Mouse (Mus musculus): ENCODE results near the gene 4921509C19Rik. TPM values are rescaled to one million over a fixed set of nuclear protein-coding genes. Genes with fewer than 3 reads are reported as not detected.
"Not testable (repeated sequence)": the region's sequence is repeated elsewhere in the genome, so short reads cannot be mapped to it uniquely, and the experiment has no call there.

Gene 4921509C19Rik
- polyA plus RNA-seq, 2 experiments: not detected

DNA sequence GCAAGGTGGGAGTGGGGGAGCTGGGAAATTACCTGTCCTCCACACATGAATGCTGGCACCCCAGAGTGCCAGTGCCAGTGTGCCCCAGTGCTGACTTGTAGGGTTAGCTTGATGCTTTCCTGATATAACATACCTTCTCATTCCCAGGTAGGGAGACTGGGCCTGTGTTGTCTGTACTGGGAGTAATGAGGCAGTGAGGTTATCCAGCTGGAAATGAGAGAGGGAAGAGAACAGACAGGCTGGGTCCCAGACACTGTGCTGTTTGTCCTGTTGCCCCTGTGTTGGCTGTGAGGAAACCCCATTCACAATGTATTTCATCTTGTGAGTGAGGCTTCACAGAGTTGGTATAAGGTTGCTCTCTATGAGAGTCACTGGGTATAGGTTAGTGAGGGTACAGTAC lies 10.5 kb upstream of the 4921509C19Rik start:
- DNase-seq (ENCODE audit: low spot score): no peak
- H3K4me3 ChIP-seq (replicated peaks; ENCODE audit: low read length): no peak overlapping the region
- TF ChIP-seq POLR2A (IDR thresholded peaks at IDR 0.05; ENCODE audit: borderline replicate concordance, extremely low read depth, insufficient read depth, insufficient read length): no peak
- no peak overlapping the region for H3K4me2 ChIP-seq (replicated peaks; ENCODE audit: low read depth, low read length, severe bottlenecking)
- H3K36me3 ChIP-seq (ENCODE audit: control insufficient read depth, insufficient read depth, low read length): no peaks in the 10 kb centered on the region
- H3K4me1 ChIP-seq (ENCODE audit: control insufficient read depth, insufficient read depth, low read length): no peaks in the 10 kb centered on the region
- ATAC-seq (ENCODE audit: low FRiP score, low read depth): no peak
- no peak overlapping the region for H3K9ac ChIP-seq (ENCODE audit: low read depth, low read length, severe bottlenecking)
- no peaks in the 10 kb centered on the region for H3K9me3 ChIP-seq (ENCODE audit: control insufficient read depth, low read length)
- no peaks in the 10 kb centered on the region for H3K27me3 ChIP-seq (ENCODE audit: control insufficient read depth, insufficient read depth, low read length)
- no peak overlapping the region for H3K27ac ChIP-seq (replicated peaks; ENCODE audit: low read depth, low read length)

DNA sequence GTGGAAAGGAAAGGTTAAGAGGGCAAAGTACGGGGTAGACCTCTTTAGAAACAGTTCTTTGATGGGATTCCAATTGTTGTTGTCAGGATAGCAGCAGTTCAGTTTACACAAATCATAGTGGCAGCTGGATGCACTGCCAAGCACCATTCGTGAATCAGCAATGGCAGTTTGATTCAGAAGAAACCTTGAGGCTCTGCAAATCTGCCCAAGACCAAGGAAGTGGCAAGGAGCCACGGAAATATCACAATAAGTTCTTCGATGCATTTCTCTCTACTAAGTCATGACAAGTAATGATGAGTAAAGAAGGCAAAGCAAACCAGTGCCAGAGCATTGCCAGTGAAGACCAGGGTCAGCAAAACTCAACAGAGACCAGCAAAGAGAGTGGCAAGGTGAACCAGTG lies 41.0 kb downstream of the 4921509C19Rik start:
- WGBS: 70% methylated on average over 4 of the region's 4 CpGs
- ATAC-seq (ENCODE audit: low FRiP score, low read depth); H3K4me2 ChIP-seq (replicated peaks; ENCODE audit: low read depth, low read length, severe bottlenecking); DNase-seq (ENCODE audit: low spot score); H3K27me3 ChIP-seq (ENCODE audit: control insufficient read depth, insufficient read depth, low read length); H3K27ac ChIP-seq (replicated peaks; ENCODE audit: low read depth, low read length); H3K4me1 ChIP-seq (ENCODE audit: control insufficient read depth, insufficient read depth, low read length); H3K36me3 ChIP-seq (ENCODE audit: control insufficient read depth, insufficient read depth, low read length); H3K9ac ChIP-seq (ENCODE audit: low read depth, low read length, severe bottlenecking); H3K9me3 ChIP-seq (ENCODE audit: control insufficient read depth, low read length); H3K4me3 ChIP-seq (replicated peaks; ENCODE audit: low read length): not testable (repeated sequence)

GRCm38 (mm10) chr2:151434203-151434602 lies 41.8 kb downstream of the 4921509C19Rik start:
- H3K9me3 ChIP-seq (ENCODE audit: control insufficient read depth, low read length); H3K4me1 ChIP-seq (ENCODE audit: control insufficient read depth, insufficient read depth, low read length); H3K27ac ChIP-seq (replicated peaks; ENCODE audit: low read depth, low read length); H3K9ac ChIP-seq (ENCODE audit: low read depth, low read length, severe bottlenecking); H3K4me3 ChIP-seq (replicated peaks; ENCODE audit: low read length); ATAC-seq (ENCODE audit: low FRiP score, low read depth); H3K36me3 ChIP-seq (ENCODE audit: control insufficient read depth, insufficient read depth, low read length); H3K4me2 ChIP-seq (replicated peaks; ENCODE audit: low read depth, low read length, severe bottlenecking); DNase-seq (ENCODE audit: low spot score); H3K27me3 ChIP-seq (ENCODE audit: control insufficient read depth, insufficient read depth, low read length): not testable (repeated sequence)
- 57% methylated on average over 4 of the region's 4 CpGs for WGBS

Other genes starting within 250 kb of the 4921509C19Rik start
- 176 and 219 TPM in 2 replicates for gene Nsfl1c, start 18.0 kb upstream of the 4921509C19Rik start, polyA plus RNA-seq (2012; rRNA removed)
- gene Nsfl1c, start 18.0 kb upstream of the 4921509C19Rik start, polyA plus RNA-seq (2014; fragmentation: Nextera tagmentation; extraction: Ambion mirVana): 224 and 238 TPM in 2 replicates
- 200 and 213 TPM in 2 replicates for gene Fkbp1a, start 66.3 kb upstream of the 4921509C19Rik start, polyA plus RNA-seq (2012; rRNA removed)
- gene Fkbp1a, start 66.3 kb upstream of the 4921509C19Rik start, polyA plus RNA-seq (2014; fragmentation: Nextera tagmentation; extraction: Ambion mirVana): 562 and 583 TPM in 2 replicates
- gene Sdcbp2, start 96.5 kb upstream of the 4921509C19Rik start, polyA plus RNA-seq (2012; rRNA removed): 1.6 and 1.7 TPM in 2 replicates
- gene Sdcbp2, start 96.5 kb upstream of the 4921509C19Rik start, polyA plus RNA-seq (2014; fragmentation: Nextera tagmentation; extraction: Ambion mirVana): 2.0 and 2.4 TPM in 2 replicates
- gene Snph, start 156.4 kb upstream of the 4921509C19Rik start, polyA plus RNA-seq (2012; rRNA removed): 1.5 and 1.6 TPM in 2 replicates
- gene Snph, start 156.4 kb upstream of the 4921509C19Rik start, polyA plus RNA-seq (2014; fragmentation: Nextera tagmentation; extraction: Ambion mirVana): 0.41 and 0.62 TPM in 2 replicates
- not detected in 2 replicates for gene Rad21l, start 192.4 kb upstream of the 4921509C19Rik start, polyA plus RNA-seq (2012; rRNA removed)
- not detected in 2 replicates for gene Rad21l, start 192.4 kb upstream of the 4921509C19Rik start, polyA plus RNA-seq (2014; fragmentation: Nextera tagmentation; extraction: Ambion mirVana)
- 2.7 and 3.5 TPM in 2 replicates for gene Tmem74b, start 225.9 kb upstream of the 4921509C19Rik start, polyA plus RNA-seq (2012; rRNA removed)
- gene Tmem74b, start 225.9 kb upstream of the 4921509C19Rik start, polyA plus RNA-seq (2014; fragmentation: Nextera tagmentation; extraction: Ambion mirVana): 2.2 and 2.5 TPM in 2 replicates